In genomic region chr14:34514120-34514519, GRCm38 (mm10) we compare ENCODE assay signal across 16 mouse cellular contexts. TPM values are rescaled to one million over a fixed set of nuclear protein-coding genes. Genes with fewer than 3 reads are reported as not detected.
A peak's percentile ranks its signal among the peaks of the same experiment; 100 is the strongest.
DNase-seq lines count a peak whose midpoint lies in the region; ATAC-seq and TF ChIP-seq lines count a peak whose summit lies in the region.
"Had no signal": no experiment of that assay in that cellular context is flagged by ENCODE, and none has a peak within 500 bp of the region (broad histone marks: within the 10 kb centered on the region; RNA-seq: fewer than 3 reads in every experiment).

No protein-coding gene starts in this region.

- WGBS in kidney, postnatal 0 days = 39% methylated on average over 6 of the region's 6 CpGs
- WGBS in thymus, adult 2 months = 24% methylated on average over 6 of the region's 6 CpGs

- no peak for ATAC-seq in kidney, postnatal 0 days (replicated peaks; ENCODE audit: low FRiP score, low read depth)
- peak; percentile 83 for ATAC-seq in common myeloid progenitor, adult 5-6 weeks (replicated peaks; ENCODE audit: low read depth, poor library complexity, severe bottlenecking)
- no peak for ATAC-seq in megakaryocyte-erythroid progenitor cell, adult 5-6 weeks (replicated peaks; ENCODE audit: low FRiP score, low TSS enrichment, poor library complexity, severe bottlenecking)
- ATAC-seq: midbrain, embryonic 15.5 days had no signal

- H3K27ac ChIP-seq in kidney, postnatal 0 days = no peak overlapping the region
- no peak overlapping the region for H3K27ac ChIP-seq in thymus, adult 2 months (ENCODE audit: control insufficient read depth, insufficient read depth, low read length)
- H3K27ac ChIP-seq: embryonic facial prominence, embryonic 15.5 days; liver, embryonic 13.5 days; midbrain, embryonic 15.5 days had no signal

- no peaks in the 10 kb centered on the region for H3K9me3 ChIP-seq in kidney, postnatal 0 days (replicated peaks; ENCODE audit: low read length)
- H3K9me3 ChIP-seq: embryonic facial prominence, embryonic 15.5 days; liver, embryonic 13.5 days; midbrain, embryonic 15.5 days had no signal

- no peak overlapping the region for H3K4me3 ChIP-seq in kidney, postnatal 0 days (replicated peaks; ENCODE audit: low read depth, low read length)
- H3K4me3 ChIP-seq in thymus, adult 2 months (ENCODE audit: control insufficient read depth, insufficient read depth, low read length) = no peak overlapping the region
- H3K4me3 ChIP-seq: embryonic facial prominence, embryonic 15.5 days; liver, embryonic 13.5 days; midbrain, embryonic 15.5 days had no signal

- no peak for TF ChIP-seq POLR2A in thymus, adult 2 months (IDR thresholded peaks at IDR 0.05; ENCODE audit: control insufficient read depth, extremely low read depth, insufficient read depth, low read length, poor library complexity)

- no peaks in the 10 kb centered on the region for H3K36me3 ChIP-seq in kidney, postnatal 0 days (ENCODE audit: insufficient read depth, low read length)
- H3K36me3 ChIP-seq in thymus, adult 2 months (ENCODE audit: control insufficient read depth, insufficient read depth, low read length) = no peaks in the 10 kb centered on the region
- H3K36me3 ChIP-seq: embryonic facial prominence, embryonic 15.5 days; liver, embryonic 13.5 days; midbrain, embryonic 15.5 days had no signal

- no peak for DNase-seq in kidney, postnatal 0 days (ENCODE audit: low spot score)
- DNase-seq in kidney, adult 9 months = no peak
- DNase-seq in MN1 (ENCODE audit: low spot score) = peak; percentile 34
- DNase-seq in kidney, postnatal 36 days = peak; percentile 37 to 46
- no peak for DNase-seq in urinary bladder, adult 2 months (ENCODE audit: low spot score)
- DNase-seq in thymus, adult 2 months = no peak
- DNase-seq: adrenal gland, adult 2 months; liver, embryonic 13.5 days; spleen, adult 18-20 months; thymus, postnatal 36 days had no signal

- H3K9ac ChIP-seq in kidney, postnatal 0 days (ENCODE audit: low read depth, low read length) = no peak overlapping the region
- H3K9ac ChIP-seq: embryonic facial prominence, embryonic 15.5 days; liver, embryonic 13.5 days; midbrain, embryonic 15.5 days had no signal

- no peaks in the 10 kb centered on the region for H3K4me1 ChIP-seq in kidney, postnatal 0 days (replicated peaks; ENCODE audit: insufficient read depth, low read length)
- no peaks in the 10 kb centered on the region for H3K4me1 ChIP-seq in thymus, adult 2 months (replicated peaks; ENCODE audit: control insufficient read depth, insufficient read depth, low read length)

- H3K27me3 ChIP-seq in kidney, postnatal 0 days (ENCODE audit: insufficient read depth, low read length) = no peaks in the 10 kb centered on the region
- H3K27me3 ChIP-seq in thymus, adult 2 months (ENCODE audit: control insufficient read depth, insufficient read depth, low read length) = no peaks in the 10 kb centered on the region
- H3K27me3 ChIP-seq: embryonic facial prominence, embryonic 15.5 days; midbrain, embryonic 15.5 days had no signal

- H3K4me2 ChIP-seq in kidney, postnatal 0 days (ENCODE audit: low read length) = no peak overlapping the region
- H3K4me2 ChIP-seq: embryonic facial prominence, embryonic 15.5 days; liver, embryonic 13.5 days; midbrain, embryonic 15.5 days had no signal

- TF ChIP-seq CTCF in kidney, postnatal 0 days (IDR thresholded peaks at IDR 0.05; ENCODE audit: low read depth) = peak; percentile 19; the same call in 1 of the 2 replicates
- no peak for TF ChIP-seq CTCF in thymus, adult 2 months (IDR thresholded peaks at IDR 0.05; ENCODE audit: borderline replicate concordance, control insufficient read depth, extremely low read depth, insufficient read depth, low read length, poor library complexity)

RNA-seq across cellular contexts. Expression of gene 9230112D13Rik, which starts 8.5 kb away (rescaled TPM):
- not detected in 2 replicates for polyA plus RNA-seq in kidney, postnatal 0 days (2015; fragmentation: Nextera tagmentation; extraction: Ambion mirVana)
- not detected in 2 replicates for total RNA-seq in common myeloid progenitor, adult 5-6 weeks (2017)
- 0.08 TPM in 1 of 2 replicates, not detected in the other for polyA plus RNA-seq in urinary bladder, adult 2 months (2012; rRNA removed)
- total RNA-seq in megakaryocyte-erythroid progenitor cell, adult 5-6 weeks (2014; fragmentation: Nextera tagmentation) = not detected in 2 replicates
- total RNA-seq in megakaryocyte-erythroid progenitor cell, adult 5-6 weeks (2017) = not detected in 2 replicates
- not detected in 2 replicates for polyA plus RNA-seq in thymus, adult 2 months (2012; rRNA removed)
- total RNA-seq: adrenal gland, adult 2 months; layer of hippocampus, postnatal 10 days; MEL had no signal
- polyA plus RNA-seq: adrenal gland, adult 2 months; embryonic facial prominence, embryonic 15.5 days; liver, embryonic 13.5 days; midbrain, embryonic 15.5 days had no signal

RNA-seq across cellular contexts. Expression of gene Bmpr1a, which starts 11.0 kb away (rescaled TPM):
- 35.8 and 37.1 TPM in 2 replicates for polyA plus RNA-seq in kidney, postnatal 0 days (2015; fragmentation: Nextera tagmentation; extraction: Ambion mirVana)
- total RNA-seq in common myeloid progenitor, adult 5-6 weeks (2017) = 0.32 and 0.34 TPM in 2 replicates
- polyA plus RNA-seq in urinary bladder, adult 2 months (2012; rRNA removed) = 47.7 and 56.2 TPM in 2 replicates
- 0.49 TPM in 1 of 2 replicates, not detected in the other for total RNA-seq in megakaryocyte-erythroid progenitor cell, adult 5-6 weeks (2014; fragmentation: Nextera tagmentation)
- total RNA-seq in megakaryocyte-erythroid progenitor cell, adult 5-6 weeks (2017) = not detected in 2 replicates
- 2.0 and 3.1 TPM in 2 replicates for polyA plus RNA-seq in thymus, adult 2 months (2012; rRNA removed)

Comparison
In these comparisons a context has a peak if more than half of its experiments do, and no peak if none do; other contexts are left out.
1. DNase-seq: peak in MN1 (single experiment) and kidney, postnatal 36 days (2 of 2); none in kidney, postnatal 0 days (single experiment), kidney, adult 9 months (single experiment), urinary bladder, adult 2 months (single experiment) and thymus, adult 2 months (single experiment).